Mouse (Mus musculus) heart, embryonic 15.5 days (tissue): Measurements from ENCODE around the gene Hjurp. TPM values are rescaled to one million over a fixed set of nuclear protein-coding genes. Genes with fewer than 3 reads are reported as not detected.
A peak's percentile ranks its signal among the peaks of the same experiment; 100 is the strongest.

Experiments used
- ATAC-seq: fragments of 200-750 bp; cut with Nextera tagmentation; replicated peaks from 2 replicates; pipeline ENCODE4 v1.8.0; 2017; ENCODE audit warnings: low read depth, moderate TSS enrichment; ENCODE audit not compliant: insufficient number of reproducible peaks, insufficient read depth, low FRiP score
- H3K27ac ChIP-seq: fragments of 300-500 bp; sonication (generic); 2 replicates; pipeline ENCODE4 v1.5.1; 2015; ENCODE audit warnings: mild to moderate bottlenecking, inconsistent platforms
- H3K27me3 ChIP-seq: fragments of 300-500 bp; sonication (generic); 2 replicates; pipeline ENCODE4 v1.6.1; 2015; ENCODE audit warnings: inconsistent platforms
- H3K36me3 ChIP-seq: fragments of 300-500 bp; sonication (generic); 2 replicates; pipeline ENCODE4 v1.6.1; 2015; ENCODE audit warnings: mild to moderate bottlenecking, inconsistent platforms
- H3K4me1 ChIP-seq: fragments of 300-500 bp; sonication (generic); replicated peaks from 2 replicates; pipeline ENCODE4 v1.6.1; 2015; ENCODE audit warnings: inconsistent platforms
- H3K4me2 ChIP-seq: fragments of 300-500 bp; sonication (generic); 2 replicates; pipeline ENCODE4 v1.6.1; 2015; ENCODE audit warnings: inconsistent platforms, mild to moderate bottlenecking, moderate library complexity
- H3K4me3 ChIP-seq: fragments of 300-500 bp; sonication (generic); 2 replicates; pipeline ENCODE4 v1.5.1; 2015; ENCODE audit warnings: mild to moderate bottlenecking, inconsistent platforms
- H3K9ac ChIP-seq: fragments of 300-500 bp; sonication (generic); 2 replicates; pipeline ENCODE4 v1.6.1; 2015; ENCODE audit warnings: mild to moderate bottlenecking, inconsistent platforms
- H3K9me3 ChIP-seq: fragments of 300-500 bp; sonication (generic); replicated peaks from 2 replicates; pipeline ENCODE4 v1.6.1; 2016; ENCODE audit warnings: inconsistent platforms
- whole genome bisulfite sequencing: fragments of 180-500 bp; shearing (Covaris S2); methylation state at CpG from one replicate; pipeline ENCODE4 v1.1.7; 2015; ENCODE audit warnings: mixed read lengths; 5-methylcytosine and 5-hydroxymethylcytosine counted together
- polyA plus RNA-seq: library from polyadenylated mRNA; unstranded; fragments of >200 nt; fragmentation: Nextera tagmentation; extraction: Ambion mirVana; gene quantifications from 2 replicates; pipeline ENCODE4 v1.2.1, GENCODE M21; 2015

Hjurp gene
- polyA plus RNA-seq, 1 experiment from 2014 or later = 93.4 TPM

- Histone ChIP-seq H3K4me1 (no peaks in the 10 kb centered on the region), H3K4me2 (no peak overlapping the region), H3K36me3 (no peaks in the 10 kb centered on the region), H3K27me3 (no peaks in the 10 kb centered on the region), H3K27ac (no peak overlapping the region), H3K9ac (no peak overlapping the region), H3K4me3 (no peak overlapping the region), H3K9me3 (peaks cover 55% of the 10 kb centered on the region)
- 49% methylated on average over 2 of the region's 2 CpGs for WGBS
- no peak for ATAC-seq
Observed at GRCm38 (mm10) chr1:88247660-88248059, 29.8 kb downstream of the Hjurp start.

DNA sequence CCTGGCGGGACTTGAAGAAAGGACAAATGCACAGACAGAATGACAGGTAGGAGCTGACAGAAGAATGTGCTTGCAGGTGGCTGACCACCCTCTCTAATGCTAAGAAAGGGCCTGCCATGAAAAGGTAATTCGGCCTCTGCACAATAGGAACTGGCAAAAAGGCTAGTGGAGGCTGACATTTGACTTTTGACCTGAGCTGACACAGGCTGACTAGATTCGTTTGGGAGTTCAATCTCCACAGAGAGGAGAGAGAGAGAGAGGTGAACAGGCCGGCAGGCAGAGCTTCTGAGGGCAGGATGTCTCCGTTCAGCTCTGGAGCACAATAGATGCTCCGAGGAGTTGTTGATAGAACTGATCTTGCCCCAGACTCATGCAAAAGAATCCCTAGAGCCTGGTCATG lies 31.0 kb downstream of the Hjurp start:
- H3K4me2 ChIP-seq = no peak overlapping the region
- no peaks in the 10 kb centered on the region for H3K27me3 ChIP-seq
- no peak for ATAC-seq
- no peak overlapping the region for H3K27ac ChIP-seq
- no peaks in the 10 kb centered on the region for H3K36me3 ChIP-seq
- H3K9ac ChIP-seq = no peak overlapping the region
- no peak overlapping the region for H3K4me3 ChIP-seq
- WGBS = 41% methylated on average over 6 of the region's 6 CpGs
- H3K9me3 ChIP-seq = peaks cover 58% of the 10 kb centered on the region
- H3K4me1 ChIP-seq = no peaks in the 10 kb centered on the region

GRCm38 (mm10) chr1:88245881-88246280 lies 31.6 kb downstream of the Hjurp start:
- no peak overlapping the region for H3K9ac ChIP-seq
- ATAC-seq = no peak
- H3K36me3 ChIP-seq = no peaks in the 10 kb centered on the region
- no peak overlapping the region for H3K27ac ChIP-seq
- WGBS = 71% methylated on average over 6 of the region's 6 CpGs
- H3K4me1 ChIP-seq = no peaks in the 10 kb centered on the region
- no peaks in the 10 kb centered on the region for H3K27me3 ChIP-seq
- H3K9me3 ChIP-seq = peaks cover 55% of the 10 kb centered on the region
- H3K4me2 ChIP-seq = no peak overlapping the region
- no peak overlapping the region for H3K4me3 ChIP-seq

- no peaks in the 10 kb centered on the region for H3K36me3 ChIP-seq
- H3K27me3 ChIP-seq = no peaks in the 10 kb centered on the region
- no peak overlapping the region for H3K4me2 ChIP-seq
- WGBS = 56% methylated on average over 5 of the region's 5 CpGs
- no peaks in the 10 kb centered on the region for H3K4me1 ChIP-seq
- H3K27ac ChIP-seq = no peak overlapping the region
- peaks cover 52% of the 10 kb centered on the region for H3K9me3 ChIP-seq
- ATAC-seq = no peak
- no peak overlapping the region for H3K9ac ChIP-seq
- H3K4me3 ChIP-seq = no peak overlapping the region
Observed at GRCm38 (mm10) chr1:88243861-88244260, 33.6 kb downstream of the Hjurp start.

DNA sequence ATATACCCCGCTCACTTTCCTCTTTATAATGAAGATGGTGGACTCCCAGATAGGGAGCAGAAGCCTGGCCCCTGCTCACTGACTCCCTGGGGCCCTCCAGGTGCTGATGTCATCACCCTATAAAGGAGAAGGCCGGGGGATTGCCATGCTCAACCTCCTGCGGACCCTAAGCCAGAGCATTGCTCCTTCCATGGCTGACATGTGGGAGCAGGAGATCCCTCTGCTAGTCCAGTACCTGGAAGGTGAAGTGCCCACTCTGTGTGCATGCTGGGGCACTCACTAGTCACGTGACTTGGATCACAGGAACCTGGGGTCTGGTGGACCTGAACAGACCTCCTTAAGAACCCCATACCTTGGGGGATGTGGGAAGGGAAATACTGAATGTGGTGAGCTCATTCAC lies 36.9 kb downstream of the Hjurp start:
- Histone ChIP-seq H3K9me3 (peaks cover 72% of the 10 kb centered on the region), H3K27ac (no peak overlapping the region), H3K4me1 (no peaks in the 10 kb centered on the region), H3K4me3 (no peak overlapping the region), H3K9ac (no peak overlapping the region), H3K4me2 (no peak overlapping the region), H3K27me3 (no peaks in the 10 kb centered on the region), H3K36me3 (no peaks in the 10 kb centered on the region)
- 62% methylated on average over 4 of the region's 4 CpGs for WGBS
- ATAC-seq = peak; percentile 0; the same call in 1 of the 2 replicates

GRCm38 (mm10) chr1:88240072-88240471 lies 37.4 kb downstream of the Hjurp start:
- Histone ChIP-seq H3K27me3 (no peaks in the 10 kb centered on the region), H3K4me3 (no peak overlapping the region), H3K27ac (no peak overlapping the region), H3K4me1 (no peaks in the 10 kb centered on the region), H3K4me2 (no peak overlapping the region), H3K9ac (no peak overlapping the region), H3K9me3 (peaks cover 72% of the 10 kb centered on the region), H3K36me3 (no peaks in the 10 kb centered on the region)
- WGBS = 62% methylated on average over 5 of the region's 5 CpGs
- no peak for ATAC-seq

DNA sequence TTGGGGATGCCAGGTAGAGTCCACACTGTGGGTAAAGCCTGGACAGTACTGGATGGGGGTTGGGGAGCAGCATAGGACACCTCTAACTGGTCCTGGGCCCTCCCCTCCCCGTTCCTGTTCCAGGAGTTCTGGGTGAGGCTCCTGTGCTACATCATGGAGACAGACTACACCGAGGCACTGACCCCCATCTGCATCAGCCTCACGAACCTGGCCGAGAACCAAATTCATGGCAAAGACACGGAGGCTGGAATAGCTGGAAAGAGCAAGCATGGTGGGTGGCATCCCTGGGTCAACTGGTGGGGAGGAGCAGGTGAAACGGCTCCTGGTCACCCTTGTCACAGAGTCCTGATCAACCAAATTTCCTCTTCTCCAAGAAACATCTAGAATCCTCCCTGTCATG lies 38.7 kb downstream of the Hjurp start:
- Histone ChIP-seq H3K4me2 (no peak overlapping the region), H3K4me1 (no peaks in the 10 kb centered on the region), H3K27ac (no peak overlapping the region), H3K4me3 (no peak overlapping the region), H3K9ac (no peak overlapping the region), H3K9me3 (peaks cover 70% of the 10 kb centered on the region), H3K27me3 (no peaks in the 10 kb centered on the region), H3K36me3 (no peaks in the 10 kb centered on the region)
- no peak for ATAC-seq
- WGBS = 70% methylated on average over 6 of the region's 6 CpGs

DNA sequence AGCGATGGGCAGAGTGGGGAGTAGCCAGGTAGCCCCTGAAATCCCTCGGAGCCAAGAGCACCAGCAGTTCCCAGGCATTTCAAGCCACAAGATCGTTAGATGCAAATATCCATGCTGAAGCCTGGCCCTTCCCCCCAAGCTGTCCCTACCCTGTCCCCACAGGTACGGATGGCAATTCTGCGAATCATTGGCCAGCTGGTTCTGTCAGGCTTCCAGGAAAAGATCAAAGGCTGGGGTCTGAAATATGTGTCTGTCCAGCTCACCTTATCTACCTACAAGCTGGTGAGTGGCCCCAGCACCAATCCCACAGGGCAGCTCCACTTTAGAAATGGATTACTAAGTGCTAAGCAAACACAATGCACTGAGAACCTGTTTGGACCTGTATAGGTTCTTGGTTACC lies 40.1 kb downstream of the Hjurp start:
- no peak for ATAC-seq
- Histone ChIP-seq H3K27me3 (no peaks in the 10 kb centered on the region), H3K27ac (no peak overlapping the region), H3K9ac (no peak overlapping the region), H3K9me3 (peaks cover 72% of the 10 kb centered on the region), H3K4me2 (no peak overlapping the region), H3K4me1 (no peaks in the 10 kb centered on the region), H3K36me3 (no peaks in the 10 kb centered on the region), H3K4me3 (no peak overlapping the region)
- WGBS = 69% methylated on average over 5 of the region's 5 CpGs

- no peaks in the 10 kb centered on the region for H3K36me3 ChIP-seq
- WGBS = 50% methylated on average over 4 of the region's 4 CpGs
- no peak overlapping the region for H3K4me2 ChIP-seq
- H3K9ac ChIP-seq = no peak overlapping the region
- no peaks in the 10 kb centered on the region for H3K4me1 ChIP-seq
- H3K4me3 ChIP-seq = no peak overlapping the region
- peaks cover 74% of the 10 kb centered on the region for H3K9me3 ChIP-seq
- no peak overlapping the region for H3K27ac ChIP-seq
- H3K27me3 ChIP-seq = no peaks in the 10 kb centered on the region
- ATAC-seq = no peak
Observed at GRCm38 (mm10) chr1:88235894-88236415, 41.5 kb downstream of the Hjurp start.

GRCm38 (mm10) chr1:88235046-88235893 lies 42.2 kb downstream of the Hjurp start:
- Histone ChIP-seq H3K27me3 (no peaks in the 10 kb centered on the region), H3K27ac (no peak overlapping the region), H3K36me3 (no peaks in the 10 kb centered on the region), H3K9me3 (peaks cover 68% of the 10 kb centered on the region), H3K9ac (no peak overlapping the region), H3K4me2 (no peak overlapping the region), H3K4me1 (no peaks in the 10 kb centered on the region), H3K4me3 (no peak overlapping the region)
- 58% methylated on average over 11 of the region's 11 CpGs for WGBS
- ATAC-seq = no peak

GRCm38 (mm10) chr1:88234646-88235045 lies 42.8 kb downstream of the Hjurp start:
- Histone ChIP-seq H3K27ac (no peak overlapping the region), H3K4me2 (no peak overlapping the region), H3K27me3 (no peaks in the 10 kb centered on the region), H3K4me3 (no peak overlapping the region), H3K9me3 (peaks cover 70% of the 10 kb centered on the region), H3K4me1 (no peaks in the 10 kb centered on the region), H3K36me3 (no peaks in the 10 kb centered on the region), H3K9ac (no peak overlapping the region)
- WGBS = 40% methylated on average over 5 of the region's 5 CpGs
- ATAC-seq = no peak

DNA sequence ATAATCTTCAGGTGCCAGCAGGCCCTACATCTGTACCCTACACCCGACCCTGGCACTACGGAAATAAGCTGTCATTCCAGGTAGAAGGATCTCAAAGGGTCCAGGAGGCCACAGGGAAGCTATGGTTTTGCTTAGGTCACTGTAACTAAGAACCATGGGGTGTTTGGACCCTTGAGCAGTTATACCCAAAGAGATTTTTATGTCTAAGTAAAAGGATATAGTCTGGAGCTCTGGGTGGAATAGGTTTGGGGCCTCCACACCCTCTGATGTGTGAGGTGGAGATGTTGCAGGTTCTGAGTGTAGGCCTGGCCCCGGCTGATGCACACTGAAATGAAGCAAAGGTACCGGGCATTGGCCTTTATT lies 43.2 kb downstream of the Hjurp start:
- Histone ChIP-seq H3K4me1 (no peaks in the 10 kb centered on the region), H3K4me2 (no peak overlapping the region), H3K27ac (no peak overlapping the region), H3K27me3 (no peaks in the 10 kb centered on the region), H3K36me3 (no peaks in the 10 kb centered on the region), H3K4me3 (no peak overlapping the region), H3K9me3 (peaks cover 69% of the 10 kb centered on the region), H3K9ac (no peak overlapping the region)
- ATAC-seq = no peak
- WGBS = 55% methylated on average over 4 of the region's 4 CpGs
